14 mouse cellular contexts compared by ENCODE assay signal in genomic region chr9:31352716-31353115, GRCm38 (mm10).
"Had no signal": no experiment of that assay in that cellular context is flagged by ENCODE, and none has a peak within 500 bp of the region (broad histone marks: within the 10 kb centered on the region; RNA-seq: fewer than 3 reads in every experiment).

No protein-coding gene starts in this region.

- ATAC-seq: inflammation-experienced regulatory T-cells, adult 6 months; intestine, embryonic 15.5 days; intestine, postnatal 0 days had no signal

- DNase-seq: gastrocnemius, postnatal 14 days; gastrocnemius, postnatal 36 days; heart, adult 18-20 months; heart, postnatal 10 days; heart, postnatal 4 days; kidney, adult 18-20 months; kidney, adult 8-10 months; kidney, postnatal 10 days; kidney, postnatal 25 days; kidney, postnatal 4 days; liver had no signal
